Mouse (Mus musculus): ENCODE measurements around the gene Hcst.
A peak's percentile ranks its signal among the peaks of the same experiment; 100 is the strongest.

Hcst gene

DNA sequence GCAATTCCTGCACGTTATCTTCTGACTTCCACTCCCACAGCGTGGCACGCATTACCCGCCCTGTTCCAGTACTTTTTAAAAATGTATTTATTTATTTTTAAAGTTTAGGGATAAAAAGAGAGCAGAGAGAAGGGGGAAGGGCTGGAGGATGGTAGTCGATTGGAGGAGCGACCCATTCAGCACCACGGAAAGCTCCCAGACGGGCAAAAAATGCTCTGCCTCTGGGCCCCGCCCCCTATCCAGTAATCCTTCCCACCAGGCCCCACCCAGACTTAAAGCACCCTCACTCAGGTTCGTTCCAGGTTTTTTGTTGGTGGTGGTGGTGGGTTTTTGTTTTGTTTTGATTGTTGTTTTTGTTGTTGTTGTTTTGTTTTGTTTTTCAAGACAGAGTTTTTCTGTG is 14.6 kb upstream of the Hcst start:
- DNase-seq (ENCODE audit: low spot score in 2 of 2): no peak

DNA sequence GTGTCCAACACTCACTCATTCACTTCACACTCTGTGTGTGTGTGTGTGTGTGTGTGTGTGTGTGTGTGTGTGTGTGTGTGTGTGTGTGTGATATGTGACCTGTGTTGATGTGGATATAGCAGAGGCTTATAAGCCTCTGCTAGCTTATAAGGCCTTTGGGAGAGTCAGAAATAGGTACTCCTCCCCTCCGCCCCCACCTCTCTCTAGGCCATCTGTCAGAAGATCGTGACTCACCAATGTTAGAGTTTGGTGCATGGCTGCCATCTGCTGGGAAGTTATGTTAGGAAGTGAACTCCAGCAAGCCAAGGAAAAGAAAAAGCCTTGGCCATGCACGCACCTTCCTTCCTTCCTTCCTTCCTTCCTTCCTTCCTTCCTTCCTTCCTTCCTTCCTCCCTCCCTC is 12.1 kb upstream of the Hcst start:
- DNase-seq (ENCODE audit: low spot score in 2 of 2): peak; percentile 69 to 71

DNA sequence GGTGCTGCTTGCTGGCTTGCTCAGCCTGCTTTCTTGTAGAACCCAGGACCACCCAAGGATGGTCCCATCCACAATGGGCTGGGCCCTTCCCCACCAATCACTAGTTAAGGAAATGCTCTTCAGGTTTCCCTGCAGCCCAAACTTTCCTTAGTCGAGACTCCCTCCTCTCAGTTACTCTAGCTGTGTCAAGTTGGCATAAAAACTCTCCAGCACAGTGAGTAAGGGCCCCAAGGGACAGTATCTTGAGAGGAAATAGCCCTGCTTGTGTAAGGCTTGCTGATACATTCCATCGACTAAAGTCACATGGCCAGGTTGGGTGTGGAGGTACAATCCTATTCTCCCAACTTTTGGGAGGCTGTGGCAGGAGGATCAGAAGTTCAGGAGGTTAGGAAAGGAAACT is 10.5 kb upstream of the Hcst start:
- no peak for DNase-seq (ENCODE audit: low spot score in 2 of 2)

DNA sequence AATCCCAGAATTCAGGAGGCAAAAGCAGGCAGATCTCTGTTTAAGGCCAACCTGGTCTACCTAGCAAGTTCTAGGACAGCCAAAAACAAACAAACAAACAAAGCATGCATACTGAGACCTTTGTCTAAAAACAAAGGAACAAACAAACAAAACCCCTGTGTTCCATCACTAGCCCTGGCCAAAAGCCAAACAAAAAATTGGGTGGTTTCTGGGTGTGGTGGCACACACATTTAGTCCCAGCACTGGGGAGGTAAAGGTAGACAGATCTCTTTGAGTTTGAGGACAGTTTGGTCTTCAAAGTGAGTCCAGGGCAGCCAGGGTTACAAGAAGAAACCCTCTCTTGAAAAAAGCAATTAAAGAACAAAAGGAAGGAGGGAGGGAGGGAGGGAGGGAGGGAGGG is 9.7 kb upstream of the Hcst start:
- no peak for DNase-seq (ENCODE audit: low spot score in 2 of 2)

DNA sequence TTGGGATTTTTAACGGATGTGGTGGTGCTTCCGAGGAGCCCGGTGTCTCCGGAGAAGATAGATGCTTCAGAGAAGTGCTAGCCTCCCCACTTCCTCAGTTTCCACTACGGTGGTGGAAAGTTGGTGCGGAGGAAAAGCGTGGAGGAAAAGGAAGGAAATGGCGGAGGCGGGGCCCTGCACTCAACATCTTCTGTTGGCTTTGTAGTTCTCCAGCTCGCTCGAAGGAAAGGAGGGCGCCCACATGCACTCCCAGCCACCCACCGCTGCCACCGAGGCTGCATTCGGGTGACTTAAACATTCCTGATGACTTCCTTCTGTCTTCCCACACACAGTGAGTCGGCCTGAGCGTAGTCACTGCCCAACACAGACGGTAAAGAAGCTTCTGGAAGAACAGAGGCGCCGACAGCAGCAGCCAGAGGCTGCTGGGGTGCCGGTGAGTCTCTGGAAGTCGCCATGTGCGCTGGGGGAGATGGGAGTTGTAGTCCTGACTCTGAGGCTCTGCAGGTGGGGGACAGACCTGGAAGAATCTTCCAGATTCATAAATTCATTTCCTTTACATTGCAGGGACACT is 3.5 kb upstream of the Hcst start:
- peak in 1 of 2 experiments; percentile 48 for DNase-seq (ENCODE audit: low spot score in 2 of 2)

DNA sequence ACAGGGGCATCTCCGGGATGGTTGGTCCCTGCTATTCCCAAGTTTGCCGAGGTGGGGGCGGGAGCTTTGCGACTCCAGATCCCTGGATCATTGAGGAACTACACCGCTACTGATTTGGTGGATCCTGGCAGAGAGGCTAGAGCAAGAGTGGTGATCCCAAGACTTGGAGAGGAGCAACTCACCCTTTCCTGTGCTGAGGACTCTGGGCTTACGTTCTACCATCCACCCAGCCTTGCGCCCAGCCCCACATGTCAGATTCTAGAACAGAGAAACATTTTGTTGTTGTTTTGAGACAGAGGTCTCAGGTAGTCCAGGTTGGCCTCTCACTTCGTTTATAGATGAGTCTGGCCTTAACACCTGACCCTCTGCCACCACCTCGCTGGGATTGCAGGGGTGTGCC is 2.9 kb upstream of the Hcst start:
- DNase-seq (ENCODE audit: low spot score in 2 of 2): no peak

DNA sequence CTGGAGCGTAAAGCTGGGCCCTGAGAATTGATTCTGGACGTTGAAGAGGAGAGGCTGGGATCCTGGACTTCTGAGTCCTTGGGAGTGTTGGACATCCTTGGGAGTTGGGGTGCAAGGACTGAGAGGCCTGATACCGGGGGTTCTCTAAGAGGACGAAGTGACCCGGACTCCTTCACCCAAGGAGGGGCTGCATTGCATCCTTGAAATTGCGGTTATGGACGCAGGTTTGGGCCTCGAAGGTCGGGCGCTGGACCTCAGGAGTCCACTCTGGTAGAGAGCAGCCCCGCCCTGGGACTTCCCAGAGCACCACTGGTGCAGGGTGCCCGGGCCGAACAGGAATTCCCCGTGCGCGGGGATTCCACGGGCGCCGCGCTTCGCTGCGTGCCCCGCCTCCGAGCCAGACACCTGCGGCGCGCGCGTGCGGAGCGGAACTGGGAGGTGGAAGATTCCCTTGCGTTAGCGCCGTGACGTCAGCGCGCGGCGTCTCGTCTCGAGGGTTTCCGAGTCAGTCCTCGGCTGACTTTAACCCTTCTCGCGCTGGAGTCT is 2.3 kb upstream of the Hcst start:
- DNase-seq (ENCODE audit: low spot score in 2 of 2): peak; percentile 73 to 88

DNA sequence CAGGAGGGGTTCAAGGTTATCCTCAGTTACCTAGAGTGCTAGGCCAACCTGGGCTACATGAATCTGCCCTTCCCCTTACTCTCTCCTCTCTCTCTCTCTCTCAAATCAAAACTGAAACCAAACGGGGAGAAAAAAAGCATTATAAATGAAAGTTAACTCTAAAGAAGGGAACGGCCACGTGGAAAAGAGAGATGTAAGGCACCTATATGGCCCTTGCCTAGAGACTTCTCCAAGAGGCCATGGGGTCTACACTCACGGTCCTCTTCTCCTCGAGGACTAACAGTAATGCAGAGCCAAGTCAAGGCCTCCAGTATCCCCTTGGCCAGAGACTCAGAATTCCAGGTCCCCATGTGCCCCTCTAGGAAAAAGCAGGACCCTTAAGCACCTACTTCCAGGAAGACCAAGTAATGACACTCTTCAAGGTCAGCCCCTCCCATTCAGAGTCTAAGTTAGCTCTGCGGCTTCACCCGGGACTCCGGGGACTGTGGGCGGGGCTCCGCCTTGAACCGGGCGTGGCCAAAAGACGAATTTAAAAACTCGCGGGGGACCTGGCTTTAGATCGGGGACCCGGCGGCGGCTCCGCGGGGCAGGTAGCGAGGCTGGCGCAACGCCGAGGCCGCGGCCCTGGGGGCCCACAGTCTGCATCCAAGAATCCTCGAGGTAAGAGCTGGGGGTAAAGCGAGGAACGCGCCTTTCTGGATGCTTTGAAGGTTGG is 1.7 kb upstream of the Hcst start, which contains the start of gene Nfkbid:
Gene Nfkbid, plus strand, starts transcription at position 558 of the 715 bp plus-strand sequence.
- peak in 1 of 2 experiments; percentile 47 for DNase-seq (ENCODE audit: low spot score in 2 of 2)

DNA sequence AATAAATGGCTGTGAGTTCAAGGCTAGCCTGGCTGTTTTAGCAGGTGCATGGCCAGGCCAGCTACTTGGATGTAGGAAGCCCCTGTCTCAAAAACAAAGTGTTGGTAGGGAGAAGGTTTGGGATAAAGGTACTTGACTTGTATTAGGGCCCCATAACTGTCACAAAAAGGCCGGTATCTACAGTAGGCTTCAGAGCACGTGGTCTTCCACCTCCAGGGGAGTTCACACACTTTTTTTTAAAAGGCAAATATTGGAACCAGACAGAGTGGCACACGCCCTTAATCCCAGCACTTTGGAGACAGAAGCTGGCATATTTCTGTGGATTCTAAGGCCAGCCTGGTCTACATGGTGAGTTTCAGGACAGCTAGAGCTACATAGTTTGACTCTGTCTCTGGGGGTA is 1.0 kb upstream of the Hcst start:
- no peak for DNase-seq (ENCODE audit: low spot score in 2 of 2)

DNA sequence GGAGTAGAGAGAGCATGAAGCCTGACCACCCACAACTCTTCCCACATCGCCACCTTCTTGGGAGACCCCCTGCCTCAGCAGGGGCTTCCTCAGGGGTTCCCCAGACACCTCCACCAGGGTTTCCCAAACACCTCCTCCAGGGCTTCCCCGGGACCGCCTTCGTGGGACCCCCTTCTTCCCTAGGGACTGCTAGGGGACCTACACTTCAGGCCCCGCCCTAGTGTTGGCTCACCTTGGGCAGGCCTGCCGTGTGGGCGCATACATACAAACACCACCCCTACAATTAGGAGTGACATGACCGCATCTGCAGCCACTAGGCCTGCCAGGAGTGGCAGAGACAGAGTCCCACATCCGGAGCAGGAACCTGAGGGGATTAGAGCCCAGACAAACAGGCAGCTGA is 1.8 kb downstream of the Hcst start:
- DNase-seq (ENCODE audit: low spot score in 2 of 2): no peak

DNA sequence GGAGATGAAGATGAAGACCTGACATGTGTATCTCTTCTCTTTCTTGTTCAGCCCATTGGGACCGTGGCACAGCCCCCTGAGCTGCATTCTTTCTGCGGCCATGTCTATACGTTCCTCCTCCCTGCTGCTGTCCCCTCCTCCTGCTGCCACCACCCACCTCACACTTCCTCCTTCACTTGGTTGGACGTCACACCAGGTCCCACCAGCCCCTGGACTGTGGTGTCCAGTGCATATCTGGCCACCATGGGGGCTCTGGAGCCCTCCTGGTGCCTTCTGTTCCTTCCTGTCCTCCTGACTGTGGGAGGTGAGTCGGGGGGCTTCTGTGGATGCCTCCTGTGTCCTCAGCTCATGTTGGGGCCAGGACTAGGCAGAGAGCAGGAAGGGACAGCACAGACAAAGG is 6.1 kb downstream of the Hcst start, which contains the start of gene Tyrobp:
Gene Tyrobp, plus strand, starts transcription at position 165 of the 400 bp plus-strand sequence.
- no peak for DNase-seq (ENCODE audit: low spot score in 2 of 2)

DNA sequence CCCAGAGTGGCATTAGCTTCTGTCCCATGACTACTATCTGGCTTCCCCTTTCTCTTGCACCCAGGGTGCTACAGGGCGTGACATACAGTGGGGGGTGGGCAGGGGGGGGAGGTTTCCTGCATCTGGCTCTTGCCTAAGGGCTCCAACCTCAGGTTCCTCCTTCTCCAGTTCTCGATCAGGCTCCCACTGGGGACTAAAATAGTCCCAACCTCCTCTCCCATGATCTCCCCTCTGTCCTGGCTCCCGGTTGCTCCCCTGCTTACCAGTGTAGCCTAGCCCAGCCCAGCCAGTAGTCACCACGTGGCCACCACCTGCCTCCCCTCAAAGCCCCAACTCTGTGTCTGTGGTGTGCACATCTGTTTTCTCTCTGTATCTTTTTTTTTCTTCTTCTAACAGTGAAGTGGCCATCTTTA is 6.9 kb downstream of the Hcst start:
- DNase-seq (ENCODE audit: low spot score in 2 of 2): no peak

DNA sequence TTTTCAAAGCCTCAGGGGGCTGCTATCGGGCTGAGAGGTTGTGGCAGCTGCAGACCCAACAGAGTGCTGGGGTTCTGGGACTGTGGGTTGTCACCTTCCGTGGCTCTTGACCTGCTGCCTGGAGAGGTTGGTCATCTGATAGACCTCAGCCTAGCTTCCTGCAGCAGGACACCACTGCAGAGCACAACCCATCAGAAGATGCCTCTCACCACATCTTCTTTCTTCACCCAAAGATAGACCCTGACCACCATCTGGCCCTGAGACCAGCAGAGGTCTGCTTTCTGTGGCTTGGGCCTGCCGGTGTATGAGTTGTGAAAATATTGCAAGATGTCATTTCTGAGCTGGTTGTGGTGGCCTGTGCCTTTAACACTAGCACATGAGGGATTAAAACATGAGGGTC is 8.6 kb downstream of the Hcst start:
- DNase-seq (ENCODE audit: low spot score in 2 of 2): no peak

DNA sequence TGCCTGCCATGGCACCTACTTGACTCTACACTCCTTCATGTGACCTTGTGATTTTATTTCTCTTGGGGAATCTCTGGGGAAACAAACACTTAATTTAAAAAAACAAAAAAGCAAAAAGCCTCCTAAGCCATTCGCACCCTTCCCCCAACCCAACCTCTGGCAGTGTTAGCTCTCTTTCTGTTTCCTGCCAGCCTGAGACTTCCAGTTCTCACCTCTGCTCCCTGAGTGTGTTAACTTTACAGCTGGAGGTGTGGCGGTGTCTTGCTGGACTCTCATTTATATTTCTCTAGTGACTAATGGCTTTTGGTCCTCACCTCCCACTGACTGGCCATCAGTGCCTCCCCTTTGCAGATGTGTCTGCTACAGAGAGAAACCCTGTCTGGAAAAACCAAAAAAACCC is 9.9 kb downstream of the Hcst start:
- no peak for DNase-seq (ENCODE audit: low spot score in 2 of 2)

DNA sequence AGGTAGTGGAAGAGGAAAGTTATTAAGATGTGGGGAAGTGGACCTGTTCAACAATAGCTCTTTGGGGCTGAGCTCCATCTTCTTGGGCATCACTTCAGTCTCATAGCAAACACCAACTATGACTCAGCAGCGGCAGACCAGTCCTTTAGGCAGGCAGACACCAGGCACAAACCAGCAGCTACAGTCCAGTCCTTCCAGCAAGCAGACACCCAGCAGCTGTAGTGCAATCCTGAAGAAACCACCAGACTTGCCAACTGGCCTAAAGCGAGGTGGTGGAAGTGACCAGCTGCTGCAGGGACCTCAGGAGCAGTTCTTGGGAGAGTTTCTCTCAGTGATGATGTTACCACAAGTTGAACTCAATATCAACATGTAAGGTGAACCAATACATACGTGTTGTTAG is 11.0 kb downstream of the Hcst start:
- DNase-seq (ENCODE audit: low spot score in 2 of 2): no peak

DNA sequence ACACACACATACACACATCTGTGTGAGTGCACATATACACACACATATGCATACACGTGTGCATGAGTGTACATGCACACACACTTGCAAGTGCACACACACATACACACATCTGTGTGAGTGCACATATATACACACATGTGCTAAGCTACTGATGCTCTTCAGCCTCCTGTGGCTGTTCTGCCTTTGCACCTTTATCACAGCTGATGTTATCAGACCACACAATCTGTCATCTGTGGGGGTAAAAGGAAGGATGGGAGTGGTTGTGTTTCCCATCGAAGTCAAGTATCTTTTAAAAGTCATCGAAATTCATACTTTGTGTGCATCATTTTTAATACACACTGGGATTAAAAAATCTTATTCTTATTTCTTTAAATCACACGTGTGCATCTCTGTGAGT is 17.3 kb downstream of the Hcst start:
- no peak for DNase-seq (ENCODE audit: low spot score in 2 of 2)

DNA sequence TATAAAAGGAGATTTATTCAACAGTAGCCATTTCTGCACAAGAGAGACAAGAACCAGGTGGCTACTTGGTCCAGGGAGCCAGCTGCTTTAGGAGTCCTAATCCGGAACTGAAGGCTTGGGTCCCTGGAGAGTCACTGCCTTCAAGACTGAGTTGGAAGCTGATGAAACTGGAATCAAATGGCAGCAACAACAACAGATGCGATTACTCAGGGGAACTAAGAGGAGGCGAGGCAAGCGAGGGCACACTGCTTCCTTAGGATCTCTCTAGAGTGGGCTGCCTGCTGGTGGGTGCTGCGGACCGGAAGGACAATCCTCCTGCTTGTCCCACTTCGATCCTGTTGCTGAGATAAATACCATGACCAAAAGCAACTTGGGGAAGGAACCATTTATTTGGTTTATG is 20.0 kb downstream of the Hcst start:
- DNase-seq (ENCODE audit: low spot score in 2 of 2): no peak

DNA sequence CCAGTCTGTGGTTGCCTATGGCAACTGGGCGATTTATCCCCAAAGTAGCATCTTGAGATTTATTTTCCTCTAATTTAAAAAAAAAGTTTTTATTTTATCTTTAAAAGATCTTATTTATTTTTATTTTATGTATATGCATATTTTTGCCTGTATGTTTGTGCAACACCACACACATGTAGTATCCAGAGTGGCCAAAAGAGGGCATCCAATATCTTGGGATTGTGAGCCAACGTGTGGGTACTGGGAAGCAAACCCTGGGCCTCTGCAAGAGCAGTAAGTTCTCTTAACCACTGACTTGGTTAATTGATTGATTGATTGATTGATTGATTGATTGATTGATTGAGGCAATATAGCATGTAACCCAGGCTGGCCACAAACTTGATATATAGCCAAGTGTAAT is 24.8 kb downstream of the Hcst start:
- no peak for DNase-seq (ENCODE audit: low spot score in 2 of 2)

DNA sequence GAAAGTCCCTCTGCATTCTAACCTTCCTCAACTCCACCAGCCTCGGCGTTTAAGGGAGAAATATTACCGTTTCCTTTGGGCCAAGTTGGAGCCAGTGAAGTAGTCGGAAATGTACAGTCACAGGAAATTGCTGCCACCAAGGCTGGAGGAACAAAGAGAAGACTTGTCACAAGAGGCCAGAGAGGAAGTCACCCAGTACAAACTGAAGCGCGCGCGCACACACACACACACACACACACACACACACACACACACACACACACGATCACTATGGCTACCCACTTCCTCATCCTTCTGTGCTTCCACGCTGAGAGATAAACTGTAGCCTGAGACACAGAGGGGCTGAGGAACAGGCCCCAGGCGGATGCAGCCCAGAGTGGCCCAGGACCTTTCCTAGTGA is 25.3 kb downstream of the Hcst start:
- no peak for DNase-seq (ENCODE audit: low spot score in 2 of 2)

DNA sequence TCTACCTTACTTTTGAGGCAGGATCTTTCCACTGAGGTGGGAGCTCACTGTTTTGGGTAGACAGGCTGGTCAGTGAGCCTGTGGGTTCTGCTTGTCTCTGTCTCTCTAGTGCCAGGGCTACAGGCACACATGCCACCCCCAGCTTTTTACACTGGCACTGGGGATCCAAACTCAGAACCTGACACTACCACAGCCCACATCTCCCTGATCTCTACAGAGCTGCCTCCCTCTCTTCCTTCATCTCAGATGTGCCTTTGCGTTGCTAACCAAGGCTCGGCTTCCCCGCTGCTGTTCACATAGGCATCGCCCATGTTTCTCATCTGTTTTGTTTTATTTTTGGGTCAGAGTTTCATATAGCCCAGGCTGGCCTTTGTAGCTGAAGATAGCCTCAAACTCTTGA is 26.0 kb downstream of the Hcst start:
- DNase-seq (ENCODE audit: low spot score in 2 of 2): no peak

DNA sequence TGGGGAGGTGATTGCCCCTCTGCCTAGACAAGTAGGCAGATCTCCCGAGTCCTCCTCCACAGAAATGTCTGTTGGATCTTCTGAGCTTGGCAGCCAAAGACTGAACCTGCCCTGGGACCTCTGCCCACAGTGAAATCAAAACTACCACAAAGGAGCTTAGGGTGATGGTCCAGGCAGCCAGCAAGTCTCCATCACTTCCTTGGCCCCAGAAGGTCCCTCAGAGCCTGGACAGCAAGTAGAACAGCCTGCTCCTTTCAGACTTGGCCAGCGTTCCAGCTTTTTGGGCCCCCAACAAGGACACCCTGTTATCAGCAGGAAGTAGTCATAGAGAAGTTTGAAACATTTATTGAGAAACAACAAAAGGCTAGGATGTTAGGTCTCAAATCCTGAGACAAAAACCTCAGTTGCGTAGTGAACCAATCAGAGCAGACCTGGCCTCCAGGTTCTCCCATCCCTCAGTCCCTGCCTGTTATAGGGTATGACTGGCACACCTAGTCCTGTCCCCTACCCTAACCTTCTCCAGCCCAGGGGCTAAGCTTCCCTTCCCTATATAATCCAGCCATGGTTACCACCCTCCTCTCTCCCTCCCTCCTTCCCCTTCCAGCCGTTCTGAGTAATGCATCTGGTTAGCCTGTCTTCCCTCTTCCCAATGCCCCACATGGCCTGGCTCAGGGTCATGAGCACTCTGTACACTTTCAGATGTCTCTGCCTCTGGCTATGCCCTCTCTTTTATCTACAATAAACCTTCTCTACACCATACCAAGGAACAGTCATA is 26.7 kb downstream of the Hcst start:
- no peak for DNase-seq (ENCODE audit: low spot score in 2 of 2)

DNA sequence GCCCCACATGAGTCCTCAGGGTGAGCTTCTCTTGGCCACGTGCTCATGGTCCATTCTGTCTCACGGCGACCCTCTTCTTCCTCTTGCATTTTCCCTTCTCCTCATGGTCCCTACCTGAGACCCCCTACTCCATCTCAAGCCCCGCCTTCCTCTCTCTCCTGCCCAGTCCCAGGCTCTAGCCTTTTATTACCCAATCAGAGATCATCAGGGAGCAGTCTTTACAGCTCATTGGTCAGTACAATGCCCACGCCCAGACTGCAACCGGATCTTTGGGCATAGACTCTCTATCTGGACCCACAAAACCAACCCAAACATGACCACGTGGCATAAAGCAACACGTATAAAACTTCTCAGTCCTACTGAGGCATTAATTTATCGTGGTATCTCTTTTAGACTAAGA is 35.5 kb downstream of the Hcst start:
- no peak for DNase-seq (ENCODE audit: low spot score in 2 of 2)

DNA sequence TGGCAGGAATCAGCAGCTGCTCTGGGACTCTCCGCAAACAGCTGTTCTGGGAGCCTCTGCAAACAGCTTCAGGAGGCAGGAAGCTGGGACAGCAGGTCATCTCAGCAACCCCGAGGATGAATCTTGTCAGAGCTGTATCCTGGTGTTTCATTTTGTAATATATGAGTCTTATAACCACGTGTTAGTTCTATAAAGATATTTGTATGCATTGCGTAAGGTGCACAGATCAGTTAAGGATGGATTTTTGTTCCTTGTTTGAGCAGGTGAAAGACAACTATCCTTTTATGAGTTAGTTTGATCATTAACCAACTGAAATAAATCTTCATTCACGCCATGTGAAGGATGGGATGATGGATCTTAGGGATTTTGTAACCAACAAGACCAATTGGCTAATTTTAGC is 39.6 kb downstream of the Hcst start:
- no peak for DNase-seq (ENCODE audit: low spot score in 2 of 2)

Measured in frontal cortex, postnatal 25 days (tissue).